Mouse (Mus musculus): ENCODE results near the gene Actn1.

The Actn1 gene

DNA sequence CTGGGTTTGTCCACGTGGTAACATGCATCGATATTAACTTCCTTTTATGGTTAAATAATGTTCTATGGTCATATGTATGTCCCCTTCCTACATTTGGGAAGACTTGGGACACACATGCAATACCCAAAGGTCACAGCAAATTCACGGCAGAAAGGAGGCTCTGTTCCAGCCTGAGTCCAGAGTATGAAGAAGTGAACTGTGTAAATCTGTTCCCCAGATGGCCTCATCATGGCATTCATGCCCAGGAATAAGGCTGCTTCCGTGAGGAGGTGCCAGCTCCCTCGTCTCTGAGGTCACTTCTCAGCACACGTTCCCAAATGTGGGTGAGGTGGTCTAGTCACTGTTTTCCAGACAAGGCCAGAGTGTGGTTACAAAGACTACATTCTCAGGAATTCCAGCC, 122.9 kb downstream of the Actn1 start:
- CTCF ChIA-PET = no interaction called here

DNA sequence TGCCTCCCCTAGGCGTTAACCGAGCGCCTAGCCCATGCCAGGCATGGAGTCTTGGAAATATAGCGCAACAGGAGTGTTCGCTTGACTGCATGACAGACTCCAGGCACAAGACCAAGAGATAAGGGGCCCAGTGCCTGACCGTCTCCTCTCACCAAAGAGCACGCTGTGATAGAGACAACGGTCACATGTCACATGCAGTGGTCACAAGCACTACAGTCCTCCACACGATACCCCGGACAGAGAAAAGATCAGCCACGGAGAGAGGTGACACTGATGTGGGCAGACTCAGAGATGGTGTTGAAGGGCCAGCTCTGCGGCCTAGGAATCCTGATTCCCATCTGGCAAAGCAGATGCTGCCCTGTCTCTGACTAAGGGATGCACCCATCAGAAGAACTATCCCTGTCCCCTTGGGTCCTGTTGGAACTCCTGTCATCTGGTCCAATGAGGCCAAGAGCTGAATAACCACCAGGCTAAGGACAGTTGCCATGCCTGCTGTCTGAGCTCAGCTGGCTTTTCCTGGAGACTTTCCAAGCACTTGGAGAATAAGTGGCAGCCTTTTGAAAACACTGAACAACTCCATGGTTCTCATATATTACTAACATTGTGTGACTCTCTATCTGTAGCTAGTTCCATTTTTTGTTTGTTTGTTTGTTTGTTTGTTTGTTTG, 123.8 kb downstream of the Actn1 start:
- CTCF ChIA-PET = no interaction called here

DNA sequence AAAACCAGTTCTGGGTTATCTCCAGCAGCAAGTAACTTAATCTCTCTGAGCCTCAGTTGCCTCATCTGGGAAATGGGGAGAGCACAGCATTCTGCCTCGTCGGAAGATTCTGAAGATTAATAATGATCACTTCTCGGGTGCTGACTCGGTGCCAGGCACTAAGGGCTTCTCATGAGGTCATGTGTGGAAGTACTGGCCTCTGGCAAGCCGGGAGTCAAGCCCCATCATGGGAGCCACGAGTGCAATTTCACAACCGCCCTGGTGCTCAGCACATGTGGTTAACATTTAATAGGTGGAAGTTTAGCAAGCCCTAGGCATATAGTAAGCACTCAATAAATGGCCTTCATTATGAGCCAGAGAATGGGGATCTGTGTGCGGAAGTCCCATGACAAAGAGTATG, 125.0 kb downstream of the Actn1 start:
- CTCF ChIA-PET = no interaction called here

DNA sequence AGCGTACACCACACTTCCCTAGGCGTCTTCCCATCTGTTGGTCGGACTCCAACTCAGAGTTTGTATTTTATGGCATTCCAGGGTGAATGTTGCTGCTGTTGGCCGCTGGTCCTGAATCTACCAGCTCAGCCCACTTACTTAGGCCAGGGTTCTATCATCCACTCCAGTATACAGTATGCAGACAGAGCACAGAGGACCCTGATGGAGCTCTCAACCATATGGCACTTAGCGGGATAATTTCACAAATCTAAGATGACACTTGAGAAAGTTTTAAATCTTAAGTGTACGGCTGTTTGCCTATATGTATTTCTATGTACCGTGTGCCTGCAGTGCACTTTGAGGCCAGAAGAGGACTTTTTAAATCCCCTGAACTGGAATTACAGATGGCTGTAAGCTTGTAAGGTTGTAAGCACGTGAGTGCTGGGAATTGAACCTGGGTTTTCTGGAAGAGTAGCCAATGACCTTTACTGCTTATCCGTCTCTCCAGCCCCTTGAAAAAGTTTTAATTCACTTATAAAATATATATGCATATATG, 127.1 kb downstream of the Actn1 start:
- CTCF ChIA-PET = interaction anchor here (0.6 to 2.2 kb wide), 5 partner anchors 18 to 520 kb away, joined by 3 to 8 read pairs (median 5); no protein-coding TSS in a partner anchor

DNA sequence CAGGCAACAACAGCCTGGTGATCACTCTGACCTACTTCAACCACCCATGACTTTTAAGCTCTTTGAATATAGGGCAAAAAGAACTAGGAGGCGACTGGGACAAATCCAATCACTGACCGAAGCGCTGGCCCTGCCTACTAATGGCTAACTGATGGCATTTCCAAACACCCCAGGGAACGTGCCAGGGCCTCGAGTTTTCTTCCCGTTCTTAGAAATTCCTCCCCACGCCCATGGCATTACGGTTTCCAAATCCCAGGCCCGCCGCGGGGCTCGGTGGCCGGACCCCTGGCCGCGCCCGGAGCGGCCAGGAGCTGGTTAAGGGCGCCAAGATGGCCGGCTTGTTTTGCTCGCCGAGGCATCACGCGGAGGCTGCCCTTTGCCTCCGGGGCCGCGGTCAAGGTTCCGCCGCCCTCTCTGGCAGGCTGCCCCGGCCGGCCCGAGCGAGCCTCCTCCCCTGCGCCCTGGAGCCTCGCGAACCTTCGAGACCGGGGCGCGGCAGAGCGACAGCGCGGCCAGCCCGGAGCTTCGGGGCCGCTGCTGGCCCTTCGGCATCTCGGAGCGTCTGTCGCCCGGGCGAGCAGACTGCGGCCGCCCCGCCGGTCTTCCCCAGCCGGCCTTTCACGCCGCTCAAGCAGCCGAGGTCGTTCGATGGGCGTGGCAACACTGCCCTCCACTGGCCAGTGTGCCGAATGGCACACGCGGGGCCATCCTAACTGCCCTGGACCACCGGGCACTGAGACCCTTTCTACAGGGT, 127.7 kb downstream of the Actn1 start:
- CTCF ChIA-PET = interaction anchor here (0.6 to 2.2 kb wide), 6 partner anchors 17 to 858 kb away, joined by 3 to 8 read pairs (median 4); no protein-coding TSS in a partner anchor

DNA sequence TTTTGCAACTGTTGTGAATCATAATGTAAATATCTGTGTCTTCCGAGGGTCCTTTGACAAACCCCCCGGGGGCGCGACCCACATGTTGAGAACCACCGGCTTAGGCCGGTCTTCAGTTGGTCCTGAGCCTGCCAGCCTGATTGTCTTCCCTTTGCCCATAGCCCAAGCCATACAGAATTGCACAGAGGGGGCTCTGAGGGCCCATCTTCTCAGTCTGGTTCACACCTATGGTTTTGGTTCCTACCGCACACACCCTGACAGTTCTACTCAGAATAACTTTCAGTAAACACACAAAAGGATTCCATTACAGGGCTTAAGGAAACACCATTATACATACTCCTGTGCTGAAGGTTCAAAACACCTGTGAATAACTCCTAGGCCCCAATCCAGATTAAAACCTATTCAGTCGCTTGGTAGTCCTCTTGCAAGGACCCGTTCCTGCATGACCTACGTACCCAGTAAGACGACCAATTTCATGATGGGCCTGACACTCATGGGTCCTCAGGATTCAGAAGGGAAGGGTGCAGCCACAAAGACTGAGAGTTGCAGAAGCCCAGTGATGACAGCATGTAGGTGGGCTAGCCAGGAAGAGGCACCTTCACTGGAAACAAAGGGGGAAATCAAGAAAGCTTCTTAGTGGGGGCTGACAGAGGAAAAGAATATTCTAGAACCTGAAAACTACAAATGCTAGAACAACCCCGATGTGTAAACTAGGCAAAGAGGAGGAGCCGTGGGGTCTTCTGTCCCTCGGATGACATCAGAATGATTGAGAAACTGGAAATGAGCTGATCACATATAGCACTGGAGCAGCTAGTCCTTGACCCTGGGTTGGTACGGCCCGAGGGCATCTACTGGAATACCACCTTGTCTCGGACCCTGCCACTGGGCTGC, 128.6 kb downstream of the Actn1 start:
- CTCF ChIA-PET = interaction anchor here (1.1 to 2.2 kb wide), 4 partner anchors 16 to 22 kb away, joined by 4 to 8 read pairs (median 5); no protein-coding TSS in a partner anchor

DNA sequence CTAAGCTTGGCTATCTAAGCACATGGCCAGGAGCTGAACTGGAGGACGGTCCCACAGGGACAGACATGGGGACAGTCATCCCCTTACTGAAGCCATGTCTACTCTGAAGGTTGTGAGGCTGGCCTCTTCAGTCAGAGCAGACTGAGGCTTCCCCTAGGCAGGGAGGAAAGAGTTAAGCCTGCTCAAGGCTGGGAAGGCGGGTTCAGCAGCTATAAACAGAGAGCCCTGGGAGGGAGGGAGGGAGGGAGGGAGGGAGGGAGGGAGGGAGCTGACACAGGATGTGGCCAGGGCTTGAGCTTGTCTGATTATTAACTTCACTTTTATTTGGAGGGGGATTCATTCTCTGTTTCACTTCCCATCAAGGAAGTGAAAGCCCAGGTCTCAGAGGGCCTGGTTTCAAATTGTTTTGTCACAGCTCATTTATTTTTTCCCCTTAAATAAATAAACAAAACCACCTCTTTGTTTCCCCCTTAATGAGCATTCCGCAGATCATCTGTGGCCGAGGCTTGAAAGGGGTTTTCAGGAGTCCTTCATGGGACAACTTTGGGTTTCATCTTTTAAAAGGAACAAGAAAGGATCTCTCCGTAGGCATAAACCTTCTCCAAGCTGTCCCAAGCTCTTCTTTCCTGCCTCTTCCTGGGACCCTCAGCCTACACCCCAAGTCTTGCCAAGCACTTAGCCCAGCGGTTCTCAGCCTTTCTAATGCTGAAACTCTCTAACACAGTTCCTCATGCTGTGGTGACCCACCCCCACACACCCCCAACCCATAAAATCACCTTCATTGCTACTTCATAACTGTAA, 129.4 kb downstream of the Actn1 start:
- CTCF ChIA-PET = interaction anchor here (0.5 to 2.3 kb wide), 5 partner anchors 10 to 604 kb away, joined by 3 to 12 read pairs (median 4); no protein-coding TSS in a partner anchor

DNA sequence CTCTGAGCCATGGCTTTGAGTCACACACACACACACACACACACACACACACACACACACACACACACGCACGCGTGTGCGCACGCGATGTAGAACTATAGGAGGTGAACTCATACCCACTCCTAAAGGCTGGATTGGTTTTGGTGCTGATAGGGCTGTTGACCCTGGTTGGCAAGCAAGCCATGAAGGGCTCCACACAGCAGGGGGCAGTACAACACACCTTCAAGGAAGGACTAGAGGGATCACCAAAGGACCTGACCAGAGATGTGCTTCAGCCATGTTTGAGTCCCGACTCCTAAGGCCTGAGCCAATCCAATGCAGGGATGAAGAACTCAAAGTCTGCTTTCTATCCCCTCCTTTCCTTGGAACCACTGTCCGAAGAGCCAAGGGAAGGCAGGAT, 130.6 kb downstream of the Actn1 start:
- CTCF ChIA-PET = interaction anchor here (1.1 to 2.3 kb wide), 3 partner anchors 8 to 603 kb away, joined by 3 to 12 read pairs (median 4); no protein-coding TSS in a partner anchor

DNA sequence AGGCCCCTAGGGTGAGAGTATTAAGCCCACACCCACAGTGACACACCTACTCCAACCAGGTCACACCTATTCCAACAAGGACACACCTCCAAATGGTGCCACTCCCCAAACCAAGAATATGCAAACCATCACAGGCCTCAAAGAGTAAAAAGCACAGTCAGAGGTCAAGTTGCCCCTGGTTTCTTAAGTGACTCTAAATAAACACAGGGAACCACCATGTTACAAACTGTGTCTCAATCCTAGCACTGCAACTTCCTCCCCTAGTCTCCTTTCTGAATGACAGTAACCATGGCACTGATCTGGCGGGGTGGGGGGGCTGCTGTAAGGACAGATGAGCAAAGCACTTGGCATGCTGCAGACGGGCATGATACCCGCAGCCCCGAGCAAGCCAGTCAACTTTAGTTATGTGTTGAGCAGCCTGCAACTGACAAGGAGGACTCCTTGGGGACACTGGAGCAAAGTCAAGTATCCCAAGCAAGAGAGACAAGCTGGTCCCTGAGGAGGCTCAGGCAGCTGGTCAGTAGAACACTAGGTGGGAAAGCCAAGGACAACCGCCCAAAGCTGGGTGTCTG, 132.9 kb downstream of the Actn1 start:
- CTCF ChIA-PET = interaction anchor here (0.6 kb wide), 1 partner anchor 22 kb away, joined by 3 read pairs; no protein-coding TSS in a partner anchor

DNA sequence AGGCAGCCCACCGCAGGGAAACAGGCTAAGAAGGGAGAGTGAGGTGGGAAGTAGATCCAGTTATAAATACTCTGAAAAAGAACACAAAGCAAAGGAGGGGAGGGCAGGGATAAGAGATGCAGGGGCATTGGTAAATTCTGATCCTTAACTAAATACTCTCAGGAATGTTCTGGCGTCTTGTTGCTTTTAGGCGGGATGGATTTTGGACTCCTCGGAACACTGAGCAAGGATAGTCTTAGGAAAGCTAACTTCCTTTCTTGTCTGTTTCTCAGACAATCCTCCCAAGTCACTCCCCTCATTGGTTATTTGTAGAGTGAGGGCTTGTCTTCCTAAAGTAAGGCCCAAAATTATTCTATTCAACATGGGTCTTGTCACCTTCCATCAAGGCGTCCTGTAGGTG, 134.9 kb downstream of the Actn1 start:
- CTCF ChIA-PET = interaction anchor here (0.9 kb wide), 1 partner anchor 23 kb away, joined by 3 read pairs; no protein-coding TSS in a partner anchor

DNA sequence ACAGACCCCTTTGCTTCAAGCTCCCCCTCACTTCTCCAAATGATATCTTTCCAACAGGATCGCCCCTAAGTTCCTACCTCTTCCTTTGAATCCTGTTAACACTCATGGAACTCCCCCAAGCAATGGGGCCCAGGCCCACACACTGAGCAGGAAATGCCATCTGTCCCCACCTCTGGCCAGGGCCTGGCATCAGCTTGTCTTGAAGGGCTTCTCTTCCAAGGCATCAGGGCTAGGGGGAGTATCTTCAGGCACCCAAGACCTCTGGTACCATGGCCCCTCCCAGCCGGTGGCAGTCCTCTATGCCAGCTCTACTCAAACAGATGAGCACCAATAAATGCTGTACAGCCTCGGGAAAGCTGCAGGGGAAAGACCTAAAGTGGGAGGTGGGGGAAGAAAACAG, 135.4 kb downstream of the Actn1 start:
- CTCF ChIA-PET = interaction anchor here (0.9 kb wide), 1 partner anchor 23 kb away, joined by 3 read pairs; no protein-coding TSS in a partner anchor

DNA sequence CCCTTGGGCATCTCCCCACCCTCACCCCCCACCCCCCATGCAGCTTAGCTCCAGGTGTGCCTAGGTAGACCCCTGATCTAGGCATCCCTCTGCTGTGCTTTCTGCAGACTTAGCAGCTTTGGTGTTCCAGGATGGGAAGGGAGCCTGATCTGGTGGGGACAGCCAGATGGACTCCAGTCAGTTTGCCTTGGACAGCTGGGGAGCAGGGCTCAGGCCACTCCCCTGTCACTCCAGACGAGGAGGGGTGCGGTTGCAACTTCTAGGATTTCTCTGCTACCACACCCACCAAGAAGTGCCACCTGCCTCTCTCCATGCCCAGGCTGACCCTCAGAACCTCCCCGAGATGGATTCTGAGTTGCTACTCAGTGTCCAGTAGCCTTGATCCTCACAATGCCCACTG, 136.0 kb downstream of the Actn1 start:
- CTCF ChIA-PET = interaction anchor here (0.5 kb wide), 1 partner anchor 449 kb away, joined by 6 read pairs; no protein-coding TSS in a partner anchor

DNA sequence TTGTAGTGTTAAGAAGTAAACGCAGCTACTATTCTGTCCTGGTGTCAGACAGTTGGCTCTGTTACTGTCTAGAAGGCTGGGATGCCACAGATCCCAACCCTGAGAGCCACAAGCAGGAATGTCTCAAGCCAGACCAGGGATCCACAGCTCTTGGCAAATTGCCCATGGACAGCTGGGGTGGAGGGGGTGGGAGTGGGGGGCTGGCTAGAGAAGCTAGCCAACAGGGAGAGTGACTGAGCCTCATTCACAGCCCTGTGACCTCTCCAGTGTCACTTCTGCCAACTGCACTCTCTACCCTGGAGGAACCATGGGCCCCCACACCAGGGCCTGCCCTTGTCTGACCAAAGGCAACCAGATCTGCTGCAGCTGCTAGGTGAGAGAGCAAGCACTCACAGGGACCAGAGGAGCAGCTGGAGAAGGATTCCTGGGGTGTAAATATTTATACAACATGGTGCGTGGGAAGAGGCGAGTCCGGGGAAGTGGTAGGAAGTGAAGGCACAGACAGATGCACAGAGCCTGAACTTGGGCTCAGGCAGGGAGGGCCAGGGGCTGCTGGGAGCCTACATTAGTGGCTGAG, 136.9 kb downstream of the Actn1 start:
- CTCF ChIA-PET = interaction anchor here (0.5 to 0.7 kb wide), 2 partner anchors 449 to 1144 kb away, joined by 3 to 6 read pairs; no protein-coding TSS in a partner anchor

DNA sequence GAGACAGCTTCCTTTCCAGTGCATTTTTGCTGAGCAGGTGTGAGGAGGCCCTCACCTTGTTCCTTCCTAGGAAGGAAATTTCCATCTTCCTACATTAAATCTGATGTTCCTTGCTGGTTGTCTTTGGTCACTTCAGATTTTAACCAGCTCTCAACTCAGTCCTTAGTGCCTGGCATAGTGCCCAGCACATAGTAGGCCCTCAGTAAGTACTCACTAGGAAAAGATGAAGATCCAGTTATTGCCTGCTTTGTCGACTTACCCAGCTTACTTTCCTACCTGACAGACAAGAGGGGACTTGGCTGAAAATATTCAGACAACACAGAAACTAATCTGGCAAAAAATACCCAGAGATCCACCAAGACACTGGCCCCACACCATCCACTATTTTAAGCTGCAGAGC, 138.7 kb downstream of the Actn1 start:
- CTCF ChIA-PET = interaction anchor here (1.5 kb wide), 1 partner anchor 9 kb away, joined by 12 read pairs; no protein-coding TSS in a partner anchor

DNA sequence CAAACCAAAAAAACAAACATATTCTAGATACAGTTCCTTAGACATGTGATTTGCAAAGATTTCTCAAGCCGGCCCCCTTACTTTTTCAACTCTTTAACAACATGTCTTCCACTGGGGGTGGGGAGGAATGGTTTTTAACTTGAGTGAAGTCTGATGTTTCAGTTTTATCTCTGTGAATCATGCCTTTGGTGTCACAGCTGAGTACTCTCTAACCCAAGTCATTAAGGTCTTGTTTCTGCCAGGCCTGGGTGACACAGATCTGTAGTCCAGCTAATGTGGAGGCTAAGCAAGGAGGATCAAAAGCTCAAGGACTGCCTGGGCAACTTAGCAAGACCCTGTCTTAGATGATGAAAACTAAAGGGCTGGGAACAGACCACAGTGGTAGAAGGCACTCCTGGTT, 141.6 kb downstream of the Actn1 start:
- CTCF ChIA-PET = interaction anchor here (0.5 to 1.1 kb wide), 2 partner anchors 12 to 316 kb away, joined by 4 to 11 read pairs; no protein-coding TSS in a partner anchor
